Mouse (Mus musculus) olfactory bulb, adult 2 months (tissue): ENCODE measurements at regions not wholly inside any gene's neighbourhood (a gene's known extent, or its start where the extent isn't known, plus 50 kb on each side); places are given as distances from the start of the nearest gene placed in this dataset.

Source experiments
- H3K27ac ChIP-seq: fragments of 200-500 bp; 2 replicates; pipeline ENCODE4 v1.5.1; 2012; ENCODE audit warnings: low read depth, low read length; ENCODE audit not compliant: insufficient read depth
- H3K4me1 ChIP-seq: fragments of 200-500 bp; 2 replicates; pipeline ENCODE4 v1.6.1; 2012; ENCODE audit warnings: low read length; ENCODE audit not compliant: control insufficient read depth, insufficient read depth
- H3K4me3 ChIP-seq: fragments of 200-500 bp; 2 replicates; pipeline ENCODE4 v1.5.1; 2012; ENCODE audit warnings: mild to moderate bottlenecking, low read depth, low read length, moderate library complexity; ENCODE audit not compliant: insufficient read depth
- CTCF ChIP-seq: fragments of 200-500 bp; IDR thresholded peaks from 2 replicates; pipeline ENCODE4 v1.5.1; 2012; ENCODE audit warnings: low read depth, mild to moderate bottlenecking, low read length, moderate library complexity; ENCODE audit not compliant: insufficient read depth
- POLR2A ChIP-seq: fragments of 200-500 bp; IDR thresholded peaks from 2 replicates; pipeline ENCODE4 v1.6.1; 2012; ENCODE audit warnings: mild to moderate bottlenecking, low read depth, low read length, moderate library complexity; ENCODE audit not compliant: insufficient read depth
- WGBS: fragments of 180-500 bp; shearing (Covaris S2); methylation state at CpG from one replicate; pipeline ENCODE4 v1.1.7; 2018; 5-methylcytosine and 5-hydroxymethylcytosine counted together

- 80% methylated on average over 3 of the region's 3 CpGs for WGBS
- TF ChIP-seq CTCF: no peak
- Histone ChIP-seq H3K27ac (no peak overlapping the region), H3K4me3 (no peak overlapping the region), H3K4me1 (peaks cover 10% of the 10 kb centered on the region)
Measured at GRCm38 (mm10) chr9:61550326-61550725, 178.2 kb downstream of the Tle3 start.

- WGBS: 70% methylated on average over 5 of the region's 5 CpGs
- TF ChIP-seq POLR2A: no peak
- no peak for TF ChIP-seq CTCF
- Histone ChIP-seq H3K4me3 (no peak overlapping the region), H3K4me1 (peaks cover 10% of the 10 kb centered on the region), H3K27ac (no peak overlapping the region)
Measured at GRCm38 (mm10) chr9:61549692-61550241, 177.6 kb downstream of the Tle3 start.

- TF ChIP-seq POLR2A: no peak
- TF ChIP-seq CTCF: no peak
- 43% methylated on average over 17 of the region's 22 CpGs for WGBS
Measured at GRCm38 (mm10) chr9:61537316-61538189, 165.4 kb downstream of the Tle3 start.

GRCm38 (mm10) chr9:61533237-61533636 is 161.1 kb downstream of the Tle3 start:
- WGBS: 95% methylated on average over 9 of the region's 9 CpGs
- H3K4me1 ChIP-seq: peaks cover 6% of the 10 kb centered on the region
- H3K27ac ChIP-seq: no peak overlapping the region
- H3K4me3 ChIP-seq: no peak overlapping the region
- TF ChIP-seq POLR2A: no peak
- TF ChIP-seq CTCF: no peak

More at GRCm38 (mm10) chr9:61537316-61538189, 165.4 kb downstream of the Tle3 start:
- no peak overlapping the region for H3K4me3 ChIP-seq
- H3K27ac ChIP-seq: no peak overlapping the region
- H3K4me1 ChIP-seq: no peaks in the 10 kb centered on the region

- WGBS: 42% methylated on average over 4 of the region's 4 CpGs
- TF ChIP-seq CTCF (no peak), POLR2A (no peak)
- Histone ChIP-seq H3K4me3 (no peak overlapping the region), H3K4me1 (peaks cover 6% of the 10 kb centered on the region), H3K27ac (no peak overlapping the region)
Measured at GRCm38 (mm10) chr9:61530263-61531045, 158.3 kb downstream of the Tle3 start.

- Histone ChIP-seq H3K4me3 (no peak overlapping the region), H3K4me1 (peaks cover 6% of the 10 kb centered on the region), H3K27ac (no peak overlapping the region)
- TF ChIP-seq CTCF: no peak
- no peak for TF ChIP-seq POLR2A
- WGBS: 69% methylated on average over 12 of the region's 12 CpGs
Measured at GRCm38 (mm10) chr9:61528286-61528865, 156.2 kb downstream of the Tle3 start.

- WGBS: 90% methylated on average over 5 of the region's 5 CpGs
Measured at GRCm38 (mm10) chr9:61527491-61528056, 155.4 kb downstream of the Tle3 start.

GRCm38 (mm10) chr9:61520136-61520535 is 148.0 kb downstream of the Tle3 start:
- H3K4me1 ChIP-seq: no peaks in the 10 kb centered on the region
- TF ChIP-seq POLR2A: no peak
- no peak for TF ChIP-seq CTCF
- WGBS: 78% methylated on average over 5 of the region's 5 CpGs
- no peak overlapping the region for H3K4me3 ChIP-seq
- no peak overlapping the region for H3K27ac ChIP-seq

More at GRCm38 (mm10) chr9:61527491-61528056, 155.4 kb downstream of the Tle3 start:
- TF ChIP-seq POLR2A: no peak
- no peak for TF ChIP-seq CTCF
- Histone ChIP-seq H3K27ac (no peak overlapping the region), H3K4me1 (peaks cover 6% of the 10 kb centered on the region), H3K4me3 (no peak overlapping the region)
